Mouse (Mus musculus) embryo, embryonic 10.5 days (tissue): ENCODE measurements around the gene Ptprm.
A peak's percentile ranks its signal among the peaks of the same experiment; 100 is the strongest.

Experiments used
- DNase-seq: peaks from one replicate; pipeline ENCODE4 v3.0.0-alpha.2; 2015; ENCODE audit warnings: low spot score

The Ptprm gene

GRCm38 (mm10) chr17:66712456-66713205, 641.6 kb downstream of the Ptprm start:
- no peak for DNase-seq

GRCm38 (mm10) chr17:66711221-66712016, 642.8 kb downstream of the Ptprm start:
- no peak for DNase-seq

- DNase-seq, result no peak
These were observed 643.7 kb downstream of the Ptprm start for GRCm38 (mm10) chr17:66710568-66710967.

GRCm38 (mm10) chr17:66708748-66709147, 645.5 kb downstream of the Ptprm start:
- no peak for DNase-seq

GRCm38 (mm10) chr17:66707684-66708083, 646.6 kb downstream of the Ptprm start:
- no peak for DNase-seq

GRCm38 (mm10) chr17:66701358-66702184, 652.7 kb downstream of the Ptprm start:
- DNase-seq, result no peak

GRCm38 (mm10) chr17:66699896-66700295, 654.4 kb downstream of the Ptprm start:
- no peak for DNase-seq

GRCm38 (mm10) chr17:66697650-66698049, 656.6 kb downstream of the Ptprm start:
- no peak for DNase-seq

GRCm38 (mm10) chr17:66696531-66697172, 657.6 kb downstream of the Ptprm start:
- peak; percentile 22 for DNase-seq

GRCm38 (mm10) chr17:66694326-66694725, 659.9 kb downstream of the Ptprm start:
- DNase-seq, result no peak

- DNase-seq, result peak; percentile 48
These were observed 660.5 kb downstream of the Ptprm start for GRCm38 (mm10) chr17:66693676-66694304.

- DNase-seq, result no peak
These were observed 661.1 kb downstream of the Ptprm start for GRCm38 (mm10) chr17:66692941-66693675.

- DNase-seq, result no peak
These were observed 666.1 kb downstream of the Ptprm start for GRCm38 (mm10) chr17:66688179-66688578.

- DNase-seq, result no peak
These were observed 666.7 kb downstream of the Ptprm start for GRCm38 (mm10) chr17:66687543-66687942.

GRCm38 (mm10) chr17:66686701-66687489, 667.4 kb downstream of the Ptprm start:
- no peak for DNase-seq

- peak; percentile 28 for DNase-seq
These were observed 670.8 kb downstream of the Ptprm start for GRCm38 (mm10) chr17:66683411-66683810.

- peak; percentile 72 for DNase-seq
These were observed 673.6 kb downstream of the Ptprm start for GRCm38 (mm10) chr17:66680662-66681061.

- no peak for DNase-seq
These were observed 679.6 kb downstream of the Ptprm start for GRCm38 (mm10) chr17:66674667-66675066.

GRCm38 (mm10) chr17:66671715-66672230, 682.5 kb downstream of the Ptprm start:
- no peak for DNase-seq

- DNase-seq, result no peak
These were observed 683.0 kb downstream of the Ptprm start for GRCm38 (mm10) chr17:66671287-66671686.
